Mouse (Mus musculus) liver, adult 2 months (tissue): ENCODE results near the gene Olfr679. TPM values are rescaled to one million over a fixed set of nuclear protein-coding genes. Genes with fewer than 3 reads are reported as not detected.
"Not testable (repeated sequence)": the region's sequence is repeated elsewhere in the genome, so short reads cannot be mapped to it uniquely, and the experiment has no call there.

Experiments
- DNase-seq: peaks from one replicate; pipeline ENCODE4 v3.0.0-alpha.2; 2011; ENCODE audit warnings: low read depth, low spot score; ENCODE audit errors: extremely low read depth
- H3K27ac ChIP-seq: fragments of 200-500 bp; replicated peaks from 2 replicates; pipeline ENCODE4 v1.5.1; 2012; ENCODE audit warnings: low read depth, mild to moderate bottlenecking, control low read depth, inconsistent platforms, low read length; ENCODE audit not compliant: insufficient read depth
- H3K27me3 ChIP-seq: fragments of 200-500 bp; 2 replicates; pipeline ENCODE4 v1.6.1; 2012; ENCODE audit warnings: mild to moderate bottlenecking, moderate library complexity, low read length, inconsistent platforms; ENCODE audit not compliant: control insufficient read depth, insufficient read depth
- H3K36me3 ChIP-seq: fragments of 200-500 bp; 2 replicates; pipeline ENCODE4 v1.6.1; 2012; ENCODE audit warnings: low read length, inconsistent platforms; ENCODE audit not compliant: control insufficient read depth, insufficient read depth
- H3K4me1 ChIP-seq: fragments of 200-500 bp; 2 replicates; pipeline ENCODE4 v1.6.1; 2011; ENCODE audit warnings: low read length; ENCODE audit not compliant: control insufficient read depth, insufficient read depth
- H3K4me3 ChIP-seq: fragments of 200-500 bp; 2 replicates; pipeline ENCODE4 v1.5.1; 2011; ENCODE audit warnings: low read depth, mild to moderate bottlenecking, control low read depth, low read length, moderate library complexity; ENCODE audit not compliant: insufficient read depth
- H3K79me2 ChIP-seq: fragments of 200-500 bp; 2 replicates; pipeline ENCODE4 v1.6.1; 2012; ENCODE audit warnings: inconsistent platforms, mild to moderate bottlenecking, low read length, moderate library complexity; ENCODE audit not compliant: control insufficient read depth, insufficient read depth
- H3K9ac ChIP-seq: fragments of 200-500 bp; 2 replicates; pipeline ENCODE4 v1.6.1; 2012; ENCODE audit warnings: low read depth, mild to moderate bottlenecking, control low read depth, inconsistent platforms, low read length
- CTCF ChIP-seq: fragments of 200-500 bp; IDR thresholded peaks from 2 replicates; pipeline ENCODE4 v1.5.1; 2011; ENCODE audit warnings: low read depth, low read length, control low read depth
- POLR2A ChIP-seq: fragments of 200-500 bp; IDR thresholded peaks from 2 replicates; pipeline ENCODE4 v1.6.1; 2011; ENCODE audit warnings: low read length, control low read depth; ENCODE audit not compliant: insufficient read depth; ENCODE audit errors: extremely low read depth
- WGBS: fragments of 180-500 bp; shearing (Covaris S2); methylation state at CpG from one replicate; pipeline ENCODE4 v1.1.7; 2018; 5-methylcytosine and 5-hydroxymethylcytosine counted together
- polyA plus RNA-seq: library from polyadenylated mRNA; depleted of rRNA; stranded (reverse); fragments of >200 nt; gene quantifications from 2 replicates; pipeline ENCODE4 v1.2.3, GENCODE M21; 2012; rRNA removed
- total RNA-seq: library from RNA; depleted of rRNA; stranded (reverse); fragments of >200 nt; gene quantifications from 2 replicates; pipeline ENCODE4 v1.2.3, GENCODE M21; 2014; rRNA removed

The Olfr679 gene
- total RNA-seq = not detected in 2 replicates
- not detected in 2 replicates for polyA plus RNA-seq

DNA sequence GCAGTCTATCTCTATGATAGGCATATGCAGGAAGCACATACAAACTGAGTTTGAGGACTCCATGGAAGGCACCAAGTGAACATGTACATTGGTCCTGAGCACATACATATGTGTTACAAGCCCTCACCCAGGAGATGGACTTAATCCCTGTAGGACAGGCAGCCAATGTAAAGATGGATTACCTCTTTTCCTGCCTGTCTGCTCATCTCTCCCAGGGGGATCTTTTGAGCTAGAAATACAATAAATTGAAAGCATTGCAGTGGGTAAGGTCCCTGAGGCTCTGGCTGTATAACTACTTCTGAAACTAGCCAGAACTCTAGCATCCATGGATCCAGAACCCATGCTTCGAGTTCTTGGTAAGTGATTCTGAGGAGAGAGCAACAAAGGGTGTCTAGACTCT lies at the start of gene Olfr679:
Gene Olfr679 (plus strand): TSS at position 301 of the 400 bp plus-strand sequence.
- Histone ChIP-seq H3K9ac (no peak within 1 kb of the TSS), H3K4me3 (no peak within 1 kb of the TSS), H3K4me1 (no peaks in the 10 kb centered on the region), H3K27me3 (no peaks in the 10 kb centered on the region), H3K27ac (no peak within 1 kb of the TSS), H3K36me3 (no peaks in the 10 kb centered on the region), H3K79me2 (no peaks in the 10 kb centered on the region)
- no peak for DNase-seq
- 43% methylated on average over 1 of the region's 1 CpGs for WGBS
- TF ChIP-seq POLR2A (no peak), CTCF (no peak)

- Histone ChIP-seq H3K27me3 (no peaks in the 10 kb centered on the region), H3K27ac (no peak within 1 kb of the TSS), H3K79me2 (no peaks in the 10 kb centered on the region), H3K9ac (no peak within 1 kb of the TSS), H3K4me1 (no peaks in the 10 kb centered on the region), H3K36me3 (no peaks in the 10 kb centered on the region), H3K4me3 (no peak within 1 kb of the TSS)
- no peak for DNase-seq
- TF ChIP-seq CTCF (no peak), POLR2A (no peak)
Measured at GRCm38 (mm10) chr7:105032398-105032797, 48.6 kb upstream of the Olfr679 start, which contains the start of gene Olfr676. TSS of gene Olfr676 (plus strand) at chr7:105032698.

DNA sequence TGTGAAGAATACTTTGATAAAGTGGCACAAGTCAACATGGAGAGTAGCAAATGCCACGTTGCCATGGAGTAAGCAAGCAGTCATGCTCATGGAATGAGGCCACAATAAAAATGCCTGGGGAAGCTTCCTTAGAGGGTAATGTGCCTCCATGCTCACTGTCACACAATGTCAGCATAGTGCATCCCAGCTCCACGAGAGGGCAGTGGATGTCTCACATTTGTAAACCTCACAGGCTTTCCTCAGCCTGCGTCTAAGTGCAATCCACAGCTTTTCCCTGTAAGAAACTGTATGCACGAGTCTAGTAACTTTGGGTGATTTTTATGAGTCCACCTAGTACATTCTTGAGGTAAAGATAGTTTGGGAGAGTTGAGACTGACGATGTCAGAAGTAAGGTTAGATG lies 47.2 kb upstream of the Olfr679 start:
- 49% methylated on average over 5 of the region's 5 CpGs for WGBS
- not testable (repeated sequence) for H3K27me3 ChIP-seq, H3K9ac ChIP-seq, H3K79me2 ChIP-seq, H3K4me1 ChIP-seq, H3K36me3 ChIP-seq, DNase-seq, H3K4me3 ChIP-seq, H3K27ac ChIP-seq

DNA sequence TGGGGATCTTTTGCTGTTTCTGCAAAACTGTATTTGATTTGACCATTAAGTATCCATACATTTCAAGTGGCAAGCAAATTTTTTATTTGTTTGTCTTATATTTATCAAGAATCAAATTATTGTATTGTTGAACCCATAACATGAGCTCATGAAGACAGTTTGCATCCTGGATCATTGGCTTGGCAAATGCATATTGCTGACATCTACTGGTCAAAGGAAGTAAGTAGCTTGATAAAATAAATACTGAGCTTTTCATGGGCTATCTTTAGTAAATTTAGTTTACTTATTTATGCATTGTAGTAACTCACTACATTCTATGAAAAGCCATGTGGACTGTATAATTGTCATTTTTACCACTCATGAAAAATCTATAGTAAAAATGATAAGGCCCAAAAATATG lies 22.1 kb upstream of the Olfr679 start:
- Histone ChIP-seq H3K79me2 (no peaks in the 10 kb centered on the region), H3K9ac (no peak overlapping the region), H3K36me3 (no peaks in the 10 kb centered on the region), H3K4me3 (no peak overlapping the region), H3K27me3 (no peaks in the 10 kb centered on the region), H3K4me1 (no peaks in the 10 kb centered on the region), H3K27ac (no peak overlapping the region)
- no peak for TF ChIP-seq CTCF
- no peak for TF ChIP-seq POLR2A
- no peak for DNase-seq

DNA sequence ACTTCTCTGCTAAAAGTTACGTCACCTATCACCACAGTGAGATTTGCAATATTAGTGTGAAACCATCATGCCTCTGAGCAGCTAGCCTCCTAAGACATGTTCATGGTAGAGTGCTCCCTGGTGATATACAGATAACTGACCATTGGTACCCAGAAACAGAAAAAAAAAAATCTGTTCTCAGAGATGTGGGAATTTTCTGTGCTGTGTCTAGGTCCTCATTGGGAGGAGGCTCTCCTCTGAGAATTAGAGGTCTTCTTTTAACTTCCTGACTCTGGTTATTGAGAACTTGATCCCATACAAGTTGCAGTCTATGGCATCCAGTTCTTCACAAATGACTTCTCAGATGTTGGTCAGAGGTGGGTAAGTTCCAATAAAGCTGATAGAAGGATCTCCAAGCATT lies 16.8 kb upstream of the Olfr679 start, which contains the start of gene Olfr678:
Gene Olfr678 (plus strand): TSS at position 301 of the 400 bp plus-strand sequence.
- H3K9ac ChIP-seq = no peak within 1 kb of the TSS
- no peak within 1 kb of the TSS for H3K27ac ChIP-seq
- H3K4me1 ChIP-seq = no peaks in the 10 kb centered on the region
- no peaks in the 10 kb centered on the region for H3K27me3 ChIP-seq
- H3K36me3 ChIP-seq = no peaks in the 10 kb centered on the region
- TF ChIP-seq CTCF (no peak), POLR2A (no peak)
- no peak for DNase-seq
- WGBS = 86% methylated on average over 1 of the region's 1 CpGs
- H3K79me2 ChIP-seq = no peaks in the 10 kb centered on the region
- no peak within 1 kb of the TSS for H3K4me3 ChIP-seq

DNA sequence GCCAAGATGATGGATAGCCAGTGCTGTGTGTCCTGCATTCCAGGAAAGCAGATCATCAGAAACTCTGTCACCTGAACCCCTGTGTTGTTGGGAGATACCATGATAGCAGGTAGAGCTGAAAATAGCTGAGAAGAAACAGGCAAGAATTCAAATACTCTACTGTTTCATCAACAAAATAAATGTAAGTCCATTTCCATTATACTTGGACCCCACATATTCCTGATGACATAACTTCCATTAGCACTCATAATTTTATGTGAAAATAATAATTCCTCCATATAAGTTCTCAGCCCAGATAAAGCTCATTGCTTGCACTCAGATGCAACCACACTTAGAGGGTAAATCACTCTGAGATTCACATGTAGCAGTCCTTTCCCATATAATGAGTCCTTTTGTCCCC lies 11.7 kb downstream of the Olfr679 start, which contains the start of gene Olfr680-ps1:
Gene Olfr680-ps1 (minus strand): TSS at position 101 of the 400 bp plus-strand sequence.
- not testable (repeated sequence) for DNase-seq, H3K4me1 ChIP-seq, H3K79me2 ChIP-seq, H3K9ac ChIP-seq, H3K4me3 ChIP-seq, H3K36me3 ChIP-seq, H3K27me3 ChIP-seq, H3K27ac ChIP-seq
